Mouse (Mus musculus): Measurements from ENCODE around the gene Crybb3.

DNA sequence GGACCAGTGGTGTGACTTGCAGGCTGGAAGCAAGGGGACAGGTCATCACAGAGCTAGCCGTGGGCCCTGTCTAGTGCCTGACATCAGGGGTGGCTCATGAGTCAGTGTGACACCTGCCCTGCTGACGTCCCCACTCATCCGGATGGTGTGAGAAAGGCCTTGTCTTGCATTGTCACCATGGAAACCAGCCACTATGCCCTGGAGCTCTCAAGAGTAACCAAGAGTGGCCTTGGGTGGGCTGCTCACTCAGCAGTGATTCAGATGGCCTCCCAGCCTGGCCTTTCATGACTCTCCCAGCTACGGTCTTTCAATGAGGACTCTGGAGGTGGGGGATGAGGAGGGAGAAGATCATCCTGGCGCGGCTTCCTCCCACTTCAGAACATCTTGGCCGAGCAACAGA, 21.1 kb upstream of the Crybb3 start:
- TF ChIP-seq CTCF (IDR thresholded peaks at IDR 0.05; ENCODE audit: low read depth), result no peak
- TF ChIP-seq EP300 (IDR thresholded peaks at IDR 0.05; ENCODE audit: low read depth), result no peak

All from liver, postnatal 0 days (tissue).